Mouse (Mus musculus) megakaryocyte, embryonic 14.5 days (primary cell): ENCODE measurements around the gene Crybb2.

Experiments used
- FLI1 ChIP-seq: IDR thresholded peaks from 2 replicates; pipeline ENCODE4 v1.6.1; 2012; ENCODE audit warnings: low read length, inconsistent platforms, mixed read lengths
- GATA1 ChIP-seq: IDR thresholded peaks from 3 replicates; pipeline ENCODE4 v1.6.1; 2012; ENCODE audit warnings: mixed read lengths, low read length, inconsistent platforms, borderline replicate concordance

DNA sequence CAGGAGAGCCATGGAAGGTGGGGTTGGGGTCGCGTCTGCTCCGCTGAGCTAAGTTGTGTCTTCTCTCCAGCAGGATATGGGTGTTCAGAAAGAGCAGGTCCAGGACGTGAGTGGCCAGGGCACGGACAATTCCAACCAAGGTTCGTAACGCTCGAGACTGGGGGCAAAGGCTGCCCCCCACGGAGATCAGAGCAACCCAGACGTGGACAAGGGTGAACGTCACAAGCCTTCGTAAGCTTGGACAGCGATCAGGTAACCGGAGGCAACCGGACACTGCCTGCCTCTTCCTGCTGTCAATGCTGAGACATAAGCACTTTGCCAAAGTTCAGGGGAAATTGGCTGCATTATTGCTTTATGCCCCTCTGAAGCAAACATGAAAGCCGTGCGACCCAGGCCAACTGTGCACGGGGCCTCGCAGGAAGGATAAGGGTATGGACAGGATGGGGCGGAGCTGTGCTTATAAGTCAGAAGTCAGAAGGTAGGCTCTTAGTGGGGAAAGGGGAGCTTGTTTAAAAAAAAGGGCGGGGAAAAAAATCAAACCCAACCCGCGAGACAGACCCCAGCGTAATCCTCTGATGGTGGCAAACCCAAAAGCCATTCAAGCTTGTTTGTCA is 20.3 kb upstream of the Crybb2 start:
- TF ChIP-seq GATA1, result no peak
- no peak for TF ChIP-seq FLI1
